Mouse (Mus musculus) kidney, postnatal 36 days (tissue): ENCODE results near the gene Rnf26.

Experiments used
- DNase-seq, 2 experiments: peaks; one replicate each; pipeline ENCODE4 v3.0.0; 2021 to 2022; ENCODE audit warnings: mixed read lengths in 2 of 2

The Rnf26 gene

DNA sequence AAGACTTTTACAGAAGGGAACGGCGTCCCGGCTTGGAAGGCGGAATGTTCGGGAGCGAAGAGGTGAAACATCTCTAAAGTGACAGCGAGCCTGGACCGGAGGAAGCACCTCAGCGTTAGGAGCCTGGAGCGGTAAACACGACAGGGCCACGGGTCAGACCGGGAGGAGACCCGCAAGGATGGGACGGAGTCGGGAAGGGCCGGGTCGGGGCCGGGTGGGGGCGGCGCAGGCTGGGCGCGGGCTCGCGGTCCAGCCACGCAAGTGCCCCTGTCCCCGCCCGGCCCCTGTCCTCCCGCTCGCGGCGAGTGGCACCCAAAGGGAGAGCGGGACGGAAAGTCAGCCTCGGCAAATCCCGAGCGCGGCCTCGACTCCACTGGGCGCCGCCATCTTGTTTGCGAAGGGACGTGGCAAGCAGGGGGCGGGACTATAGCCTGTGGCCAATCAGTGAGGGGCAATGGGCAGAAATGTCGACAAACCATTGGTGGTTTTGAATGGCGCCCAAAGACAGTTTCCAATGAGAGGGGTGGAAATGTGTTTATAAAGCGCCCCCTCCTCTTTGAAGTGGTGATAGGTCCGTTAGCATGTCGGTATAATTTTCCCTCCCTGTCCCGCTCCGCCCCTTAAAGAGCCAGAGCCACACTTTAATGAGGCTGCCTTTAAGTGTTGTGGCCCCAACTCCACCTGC, at the start of gene Rnf26, which contains the start of gene Gm49380:
Gene Rnf26, minus strand, starts transcription at position 413 of the 685 bp plus-strand sequence.
Gene Gm49380, minus strand, starts transcription at position 396 of the 685 bp plus-strand sequence.
- DNase-seq, result peak; percentile 97 to 98

DNA sequence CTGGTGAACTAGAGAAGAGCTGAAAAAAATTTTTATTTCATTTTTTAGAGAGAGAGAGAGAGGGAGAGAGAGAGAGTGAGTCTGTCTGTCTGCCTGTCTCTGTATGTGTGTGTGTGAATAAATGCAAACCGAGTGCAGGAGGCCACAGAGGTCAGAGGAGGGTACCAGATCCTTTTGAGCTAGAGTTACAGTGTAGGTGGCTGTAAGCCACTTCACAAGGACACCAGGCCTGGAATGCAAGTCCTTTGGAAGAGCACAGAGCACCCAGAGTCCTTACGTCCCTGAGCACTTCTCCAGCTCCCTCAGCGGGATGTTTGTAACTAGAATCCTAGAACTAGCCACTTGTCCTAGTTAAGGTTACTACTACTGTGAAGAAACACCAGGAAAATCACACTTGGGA, 46.6 kb upstream of the Rnf26 start:
- DNase-seq, result no peak

DNA sequence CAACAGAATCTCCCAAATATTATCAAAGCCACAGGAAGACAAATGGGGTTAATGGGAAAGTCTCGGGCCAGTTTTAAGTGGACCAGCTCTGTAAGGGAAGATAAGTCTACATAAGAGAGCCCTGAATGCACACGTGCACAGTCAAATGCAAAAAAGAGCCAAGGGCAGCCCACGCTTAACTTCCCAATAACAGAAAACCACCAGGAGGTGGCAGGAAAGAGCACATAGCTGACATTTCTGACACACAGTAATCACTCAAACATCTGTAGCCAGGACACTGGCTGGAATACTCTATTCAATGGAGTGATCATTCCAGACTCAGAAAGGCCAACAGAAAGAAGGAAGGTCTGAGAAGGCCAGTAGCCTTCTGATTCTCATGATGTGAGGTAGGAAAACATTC, 34.0 kb upstream of the Rnf26 start:
- DNase-seq, result peak; percentile 24 to 50

DNA sequence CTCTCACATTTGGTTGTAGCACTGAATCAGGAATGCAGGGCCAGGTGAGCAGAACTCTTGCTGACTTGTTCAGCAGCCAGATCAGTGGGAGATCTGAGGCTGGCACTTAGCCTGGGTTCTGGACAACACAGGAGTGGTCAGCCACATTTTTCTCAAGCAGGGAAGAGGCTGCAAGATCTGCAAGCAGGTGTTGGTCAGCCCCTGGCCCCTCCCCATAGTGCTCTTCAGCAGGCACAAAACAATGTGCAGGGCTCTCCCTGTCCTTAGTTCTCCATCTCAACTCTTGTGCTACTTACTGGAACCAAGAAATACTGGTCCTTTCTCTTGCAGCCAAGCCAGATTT, 31.4 kb upstream of the Rnf26 start:
- DNase-seq, result no peak

DNA sequence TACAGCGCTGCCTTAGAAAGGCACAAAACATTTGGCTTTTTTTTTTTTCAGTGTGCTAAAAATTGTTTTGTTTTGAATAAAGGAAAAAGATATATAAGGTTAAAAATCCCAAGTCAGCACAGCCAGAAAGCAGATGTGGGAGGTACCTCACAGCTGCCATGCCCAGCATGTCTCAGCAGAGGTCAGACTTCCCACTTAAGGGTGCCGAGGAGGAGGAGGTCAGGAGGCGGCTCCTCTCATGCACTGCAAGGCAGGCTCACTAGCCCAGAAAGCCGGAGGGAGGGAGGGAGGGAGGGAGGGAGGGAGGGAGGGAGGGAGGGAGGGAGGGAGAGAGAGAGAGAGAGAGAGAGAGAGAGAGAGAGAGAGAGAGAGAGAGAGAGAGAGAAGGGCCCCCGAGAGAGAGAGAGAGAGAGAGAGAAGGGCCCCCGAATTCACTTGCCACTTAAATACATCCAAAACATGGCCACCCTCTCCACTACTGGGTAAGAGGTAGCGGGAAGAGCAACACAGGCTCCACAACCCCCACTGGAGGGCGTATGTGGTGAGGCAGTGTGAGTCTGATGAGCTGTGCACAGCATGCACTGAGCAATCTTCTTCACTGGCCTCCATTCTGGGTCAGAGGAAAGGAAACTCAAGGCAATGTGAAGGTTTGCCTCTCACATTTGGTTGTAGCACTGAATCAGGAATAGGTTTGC, 30.9 kb upstream of the Rnf26 start:
- DNase-seq, result peak; percentile 67 to 74

DNA sequence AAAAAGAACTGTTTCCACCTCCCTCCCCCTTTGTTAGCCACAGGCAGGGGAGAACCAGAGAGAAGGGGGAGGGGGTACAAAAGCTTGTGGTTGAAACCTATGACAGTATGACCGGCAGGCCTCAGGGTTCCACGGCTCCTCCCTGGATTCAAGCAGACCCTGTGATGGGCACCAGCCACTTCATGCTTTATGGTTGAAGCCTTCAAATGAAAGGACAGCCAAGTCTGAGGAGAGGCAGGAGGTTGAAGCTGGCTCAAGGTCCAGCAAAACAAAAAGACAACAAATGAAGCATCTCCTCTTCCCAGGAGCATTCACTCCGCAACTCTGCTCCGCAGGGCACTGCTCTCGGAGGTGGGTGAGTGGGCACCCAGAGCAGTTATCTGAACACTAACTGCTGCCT, 30.1 kb upstream of the Rnf26 start:
- no peak for DNase-seq

DNA sequence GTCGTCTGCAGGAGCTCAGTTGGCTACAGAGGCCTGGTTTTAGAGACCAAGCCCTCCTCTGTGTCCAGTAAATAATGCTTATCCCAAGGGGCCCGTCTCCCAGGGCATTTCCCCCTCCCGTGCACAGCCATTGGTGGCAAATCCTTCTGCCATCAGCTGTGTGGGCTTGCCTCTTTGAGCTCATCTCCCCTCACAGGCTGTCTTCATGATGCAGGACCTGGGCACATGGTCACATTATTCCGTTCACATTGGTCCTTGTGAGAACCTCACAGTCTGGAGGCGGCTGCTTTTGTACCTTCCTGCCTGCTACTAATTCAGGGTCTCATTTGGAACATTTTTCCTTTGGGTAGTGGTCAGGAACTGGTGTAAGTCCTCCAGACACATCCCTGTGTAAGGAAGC, 28.6 kb upstream of the Rnf26 start:
- DNase-seq, result no peak

DNA sequence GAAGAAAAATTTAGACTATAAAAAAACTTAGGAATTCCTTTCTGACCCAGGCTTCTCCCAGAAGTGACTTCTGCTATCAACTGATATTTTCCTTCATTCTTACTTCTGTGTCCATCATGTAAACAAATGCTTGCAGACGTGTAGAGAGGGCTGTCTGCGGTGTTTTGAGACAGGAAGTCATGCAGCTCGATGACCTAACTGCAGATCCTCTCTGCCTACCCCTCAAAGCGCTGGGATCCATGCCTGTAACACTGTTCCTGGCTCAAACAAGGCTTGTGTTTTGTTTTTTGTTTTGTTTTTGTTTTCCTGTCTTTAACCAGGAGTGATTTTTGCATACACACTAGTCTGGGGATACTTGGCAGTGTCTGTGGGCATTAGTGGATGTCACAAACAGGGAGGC, 24.5 kb upstream of the Rnf26 start:
- DNase-seq, result no peak

DNA sequence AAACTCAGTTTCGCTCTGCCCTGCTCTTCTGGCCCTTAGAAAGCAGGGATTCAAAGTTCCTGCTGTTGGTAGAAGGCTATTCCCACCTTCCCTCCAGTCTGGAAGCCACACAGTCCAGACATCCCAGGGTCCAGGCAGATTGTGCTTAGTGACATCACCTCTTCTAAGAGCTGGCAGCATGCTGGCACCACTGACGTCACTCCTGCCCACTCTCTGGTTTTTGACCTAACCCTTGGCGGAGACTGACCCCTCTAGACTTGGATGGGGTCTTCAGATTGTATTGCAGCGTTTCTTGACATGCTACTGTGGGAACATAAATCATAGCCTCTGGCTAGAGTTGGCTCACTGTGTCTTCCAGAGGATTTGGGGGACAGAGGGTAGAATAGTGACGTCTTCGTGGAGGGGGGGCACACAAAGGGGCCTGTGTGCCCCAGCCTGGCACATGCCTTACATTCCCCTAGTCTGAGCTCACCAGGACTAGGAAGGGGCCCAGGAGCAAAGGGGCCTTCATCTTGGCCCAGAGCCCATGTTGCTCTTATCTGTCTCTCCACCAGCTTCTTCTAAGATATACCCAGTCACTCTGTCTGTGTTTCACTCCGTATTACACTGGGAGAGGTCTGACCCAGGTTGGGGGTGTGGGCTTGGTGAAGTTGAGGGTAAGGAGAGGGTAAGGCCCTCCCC, 22.6 kb upstream of the Rnf26 start:
- no peak for DNase-seq

DNA sequence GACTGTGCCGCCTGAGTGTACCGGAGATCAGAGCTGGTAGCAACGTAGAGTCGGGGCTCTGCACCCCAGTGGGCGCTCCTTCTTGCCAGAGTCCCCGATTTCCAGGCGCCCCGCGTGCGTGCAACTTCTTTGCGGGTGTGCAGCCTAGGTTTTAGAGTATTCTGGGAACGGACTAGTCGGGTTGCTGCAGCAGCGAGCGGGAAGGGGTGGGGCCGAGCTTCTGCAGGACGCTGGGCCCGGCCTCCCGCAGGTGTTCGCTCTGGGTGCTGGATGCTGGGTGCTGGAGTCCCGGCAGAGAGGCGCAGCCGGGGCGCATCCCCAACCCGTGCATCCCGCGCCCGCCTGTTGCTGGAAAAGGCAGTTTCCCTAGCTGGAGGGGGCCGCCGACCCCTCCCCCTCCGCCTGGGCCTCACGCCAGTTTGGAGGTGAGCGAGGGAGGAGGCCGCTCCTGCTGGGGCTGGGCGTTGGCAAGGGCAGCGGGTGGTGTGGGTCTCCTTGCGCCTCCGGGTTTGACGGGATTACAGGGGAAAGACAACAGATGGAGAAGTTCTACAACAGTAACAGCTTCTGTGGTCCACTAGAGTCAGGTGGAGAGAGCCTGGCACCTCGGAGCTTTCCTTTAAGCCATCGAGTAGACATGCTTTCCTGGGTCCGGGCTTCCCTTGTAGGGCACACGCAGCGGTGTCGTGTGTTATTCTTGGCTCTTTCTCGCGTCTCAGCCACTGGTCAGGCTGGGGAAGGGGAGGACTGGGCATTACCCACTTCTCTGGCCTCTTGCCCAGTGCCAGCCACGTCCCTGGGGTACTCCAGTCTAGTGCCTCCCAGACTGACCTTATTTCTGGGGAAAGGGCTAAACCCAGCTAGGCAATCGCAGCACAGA, 21.8 kb upstream of the Rnf26 start:
- DNase-seq, result peak; percentile 42 to 69

DNA sequence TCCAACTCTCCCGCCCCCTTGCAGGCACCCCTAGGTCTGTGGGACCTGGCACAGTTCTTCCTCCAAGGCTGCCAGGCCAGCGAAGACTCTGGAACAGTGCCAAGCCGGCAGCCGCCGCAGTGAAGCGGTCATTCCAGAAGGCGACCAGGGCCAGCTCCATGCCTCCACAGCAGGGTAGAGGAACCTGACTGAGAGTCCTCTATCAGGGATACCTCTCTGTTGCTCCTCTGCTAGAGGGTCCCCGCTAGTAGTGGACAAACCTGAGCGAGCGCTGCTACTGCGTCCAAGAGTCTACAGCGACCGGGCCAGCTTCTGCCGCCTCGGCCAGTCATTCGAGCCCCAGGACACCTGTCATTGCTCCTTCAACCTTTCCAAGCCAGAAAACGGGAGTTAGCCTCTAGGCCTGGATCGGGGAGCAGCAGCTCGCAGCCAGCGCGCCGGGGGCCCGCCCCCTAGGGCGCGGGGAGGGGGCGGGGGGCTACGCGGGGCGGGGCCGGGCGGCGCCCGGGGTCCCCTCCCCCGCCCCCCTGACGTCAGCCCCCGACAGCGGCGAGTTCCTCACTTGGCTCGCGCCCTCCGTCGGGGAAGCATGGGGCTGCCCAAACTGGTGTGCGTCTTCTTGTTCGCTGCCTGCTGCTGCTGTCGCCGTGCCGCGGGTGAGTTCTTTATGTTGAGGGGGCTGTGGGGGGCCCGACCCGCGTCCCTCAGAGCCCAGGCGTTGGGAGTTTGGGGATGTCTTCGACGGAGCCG, 21.0 kb upstream of the Rnf26 start, which contains the start of gene Mcam:
Gene Mcam, plus strand, starts transcription at position 369 of the 750 bp plus-strand sequence.
- peak; percentile 78 to 90 for DNase-seq

DNA sequence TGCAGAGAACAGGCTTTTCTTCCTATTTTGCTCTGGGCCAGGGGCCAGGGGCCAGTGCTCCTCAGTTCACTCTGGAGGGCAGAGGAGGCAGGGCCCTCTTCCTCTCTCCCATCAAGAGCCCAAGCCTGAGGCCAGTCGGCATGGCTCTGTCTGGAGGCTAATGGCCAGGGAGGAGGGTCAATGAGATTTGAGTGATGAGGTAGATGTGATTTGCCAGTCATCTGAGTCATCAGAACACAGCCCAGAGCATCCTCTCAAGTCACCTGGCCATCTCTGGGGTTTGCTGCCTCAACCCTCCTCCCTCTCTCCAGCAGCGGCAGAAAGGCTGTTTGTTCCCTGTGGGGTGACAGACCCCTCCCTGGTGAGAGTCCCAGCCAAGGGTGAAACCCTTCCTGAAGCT, 20.0 kb upstream of the Rnf26 start:
- DNase-seq, result no peak

DNA sequence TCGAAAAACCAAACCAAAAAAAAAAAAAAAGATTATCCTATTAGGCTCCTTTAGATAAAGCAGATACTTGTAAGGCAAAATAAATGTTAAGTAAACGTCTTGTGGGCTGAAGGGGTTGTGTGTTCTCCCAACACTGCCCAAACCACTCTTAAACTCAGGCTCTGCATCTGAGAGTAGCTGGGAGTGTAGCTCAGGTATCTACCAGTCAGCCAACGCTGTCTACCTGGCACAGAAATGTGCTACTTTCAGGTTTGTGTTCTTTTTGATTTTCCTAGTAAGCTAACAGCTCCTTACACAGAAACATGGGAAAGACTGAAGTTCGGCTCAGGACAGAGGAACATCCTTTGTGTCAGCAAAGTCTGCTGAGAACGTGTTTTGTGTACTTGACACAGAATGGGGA, 18.9 kb upstream of the Rnf26 start:
- DNase-seq, result no peak

DNA sequence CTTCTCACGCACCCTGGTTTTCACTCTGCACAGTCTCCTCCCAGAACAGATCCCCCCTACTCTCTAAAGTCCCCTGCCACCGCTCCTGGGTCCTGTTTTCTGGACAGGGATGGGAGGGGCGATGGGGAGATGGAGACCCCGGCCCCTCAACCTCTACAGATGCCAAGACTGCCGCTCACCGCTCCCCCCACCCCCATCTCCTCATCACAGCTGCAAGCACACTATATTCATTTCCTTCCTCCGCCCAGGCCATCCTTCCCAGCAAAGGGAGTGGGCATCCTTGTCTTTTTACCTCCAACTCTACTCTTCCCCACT, 17.9 kb upstream of the Rnf26 start:
- DNase-seq, result no peak

DNA sequence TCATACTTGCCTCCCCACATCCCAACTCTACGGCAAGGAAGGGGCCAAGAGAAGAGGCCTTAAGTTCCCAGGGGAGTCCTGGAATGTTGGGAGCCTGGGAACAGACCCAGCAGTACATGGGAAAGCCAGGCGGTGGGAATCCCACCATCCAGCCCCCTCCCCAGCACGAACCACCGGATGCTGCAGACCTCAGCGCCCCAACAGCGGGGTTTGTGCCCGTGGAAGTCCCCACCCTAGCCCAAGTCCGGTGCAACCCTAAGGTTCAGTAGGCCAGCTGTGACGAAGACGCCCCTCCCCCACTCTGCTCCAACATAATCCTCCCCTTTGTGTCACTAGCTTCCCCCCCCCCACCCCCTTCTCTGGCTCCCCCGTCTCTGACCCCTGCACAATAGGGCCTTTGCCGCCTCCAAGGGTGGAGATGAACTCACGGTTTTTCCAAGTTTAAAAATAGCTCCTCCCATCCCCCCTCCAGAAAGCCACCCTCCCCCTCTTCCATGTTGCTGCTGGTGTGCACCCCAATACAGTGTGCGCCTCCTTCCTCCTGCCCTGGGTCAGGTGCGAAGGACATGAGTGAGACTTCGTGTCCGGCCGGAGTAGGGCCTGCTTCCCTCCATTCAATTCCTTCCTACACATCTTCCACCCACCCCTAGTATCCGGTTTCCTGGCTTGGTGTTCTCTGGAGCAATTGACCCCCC, 17.4 kb upstream of the Rnf26 start:
- peak; percentile 48 to 61 for DNase-seq

DNA sequence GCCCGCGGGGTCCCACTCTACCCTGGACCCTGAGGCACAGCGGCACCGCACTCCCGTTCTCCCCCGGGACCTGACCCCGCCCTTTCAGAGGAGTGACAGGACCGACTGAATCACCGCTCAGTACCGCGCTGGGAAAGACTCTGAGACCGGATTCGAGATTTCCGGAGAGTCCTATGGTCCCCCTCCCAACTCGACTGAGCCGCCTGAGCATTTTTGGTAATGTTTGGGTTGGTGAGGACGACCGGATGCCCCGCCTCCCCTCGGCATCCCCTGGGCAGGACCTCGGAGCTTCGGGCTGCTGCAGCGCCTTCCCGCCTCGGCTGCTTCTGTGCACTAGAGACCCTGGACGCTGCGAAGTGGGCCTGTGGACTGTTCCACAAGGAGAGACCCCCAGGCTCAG, 16.7 kb upstream of the Rnf26 start:
- peak; percentile 85 to 89 for DNase-seq

DNA sequence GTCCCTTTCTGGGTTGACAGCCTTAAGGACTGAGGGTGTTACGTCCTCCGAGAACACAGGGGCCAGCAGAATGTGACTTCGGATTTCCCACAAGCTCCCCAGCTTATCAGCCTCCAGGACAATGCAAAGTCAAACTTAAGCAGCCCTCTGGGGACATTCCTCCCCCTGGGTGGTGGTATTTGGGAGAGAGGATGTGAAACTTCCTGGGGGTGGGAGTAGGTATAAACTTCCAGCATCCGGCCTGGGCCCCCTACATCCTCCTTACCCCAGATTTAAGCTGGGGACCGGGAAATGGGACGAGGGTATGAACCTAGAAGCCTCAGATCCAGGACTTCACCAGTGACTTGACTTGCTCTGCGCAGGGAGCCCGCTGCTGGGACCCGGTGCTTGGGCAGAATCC, 16.3 kb upstream of the Rnf26 start:
- no peak for DNase-seq

DNA sequence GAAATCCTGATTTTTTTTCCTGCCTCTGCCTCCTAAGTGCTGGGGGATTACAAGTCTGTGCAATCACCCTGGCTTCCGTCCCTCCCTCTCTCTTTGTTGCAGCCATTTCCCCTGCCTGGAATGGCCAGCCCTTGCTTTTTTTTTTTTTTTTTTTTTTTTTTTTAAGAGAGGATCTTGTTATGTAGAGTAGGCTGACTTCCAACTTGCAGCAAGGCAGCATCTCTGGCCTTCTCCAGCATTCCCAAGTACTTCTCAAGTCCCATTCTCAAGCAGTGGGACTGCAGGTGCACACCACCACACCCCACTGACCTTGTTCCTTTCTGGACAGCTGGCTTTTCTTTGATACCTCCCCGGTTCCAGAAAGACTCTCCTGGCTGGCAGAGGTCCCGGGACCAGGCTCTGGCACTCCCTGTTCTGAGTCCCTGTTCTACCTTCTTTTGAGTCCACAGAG, 14.1 kb upstream of the Rnf26 start:
- DNase-seq, result peak; percentile 81 to 86

DNA sequence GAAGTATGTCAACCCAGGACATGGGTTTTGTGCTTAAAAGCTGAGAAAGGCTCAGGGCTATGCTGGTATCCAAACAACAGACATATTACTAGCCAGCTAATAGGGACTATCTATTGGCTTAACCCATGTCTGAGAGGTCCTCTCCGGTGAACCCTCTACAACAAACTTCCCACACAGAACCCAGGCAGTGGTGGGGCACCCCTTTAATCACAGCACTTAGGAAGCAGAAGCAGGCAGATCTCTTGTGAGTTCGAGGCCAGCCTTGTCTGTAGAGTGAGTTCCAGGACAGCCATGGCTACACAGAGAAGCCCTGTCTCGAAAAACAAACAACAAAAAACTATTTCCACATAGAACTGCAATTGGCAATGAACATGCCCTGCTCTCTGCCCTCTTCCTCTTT, 13.4 kb upstream of the Rnf26 start:
- no peak for DNase-seq

DNA sequence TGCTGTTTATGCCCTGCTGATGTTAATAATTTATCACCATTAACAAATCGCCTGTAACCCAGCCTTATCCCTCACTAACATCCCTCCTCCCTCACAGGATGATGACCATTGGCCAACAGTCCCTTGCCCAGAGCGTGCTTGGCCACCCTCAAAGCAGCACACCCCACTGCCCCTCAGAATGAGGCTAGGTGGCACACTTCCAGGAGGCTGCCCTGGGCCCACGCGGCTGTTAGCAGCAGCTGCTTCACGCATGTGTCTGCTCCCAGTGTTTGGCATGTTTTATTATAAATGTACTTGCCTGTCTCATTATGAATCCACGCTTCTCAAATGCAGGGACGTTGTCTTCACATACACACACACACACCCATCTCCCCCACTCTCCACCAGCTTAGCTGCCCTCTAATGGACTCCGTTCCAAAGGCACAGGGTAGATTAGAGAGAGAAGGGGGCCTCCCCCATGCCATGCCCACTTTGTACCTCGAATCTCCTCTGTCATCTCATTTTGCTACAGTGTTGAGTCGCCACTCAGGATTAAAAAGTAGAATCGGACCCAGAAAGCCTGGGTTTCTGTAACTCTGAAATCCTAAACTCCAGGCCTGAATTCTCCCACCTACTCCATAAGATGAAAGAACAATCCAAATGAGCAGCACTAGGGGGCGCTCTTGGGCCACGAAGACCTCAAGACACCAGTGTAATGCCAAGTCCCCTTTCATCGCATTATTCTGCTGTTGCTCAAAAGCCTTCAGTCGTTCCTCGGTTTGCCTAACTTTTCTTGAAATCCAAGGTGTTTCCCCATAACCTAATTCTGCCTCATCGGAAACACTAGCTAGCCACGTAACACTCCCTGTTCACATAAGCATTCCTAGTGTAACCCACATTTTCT, 12.5 kb upstream of the Rnf26 start:
- DNase-seq, result peak; percentile 92 to 95

DNA sequence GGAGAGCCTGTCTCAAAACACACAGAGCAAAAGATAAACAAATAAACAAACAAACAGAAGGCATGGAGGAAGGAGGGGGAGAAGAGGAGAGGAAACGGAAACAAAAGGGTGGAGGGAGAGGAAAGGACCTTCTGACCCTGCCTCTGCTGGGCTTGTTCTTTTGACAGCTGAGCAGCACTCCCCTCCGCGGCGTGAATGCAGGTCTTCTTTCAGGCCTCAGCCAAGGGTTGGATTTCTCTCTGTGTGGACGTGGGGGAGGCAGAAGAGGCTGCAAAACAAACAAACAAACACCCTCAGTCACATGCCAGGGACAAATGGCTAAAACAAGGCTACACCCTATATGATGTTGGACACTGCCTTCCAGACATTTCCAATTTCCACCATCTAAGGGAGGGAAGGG, 11.7 kb upstream of the Rnf26 start:
- DNase-seq, result peak in 1 of 2 experiments; percentile 46
